Mouse (Mus musculus) heart, postnatal 0 days (tissue): Measurements from ENCODE around the gene Plb1. TPM values are rescaled to one million over a fixed set of nuclear protein-coding genes. Genes with fewer than 3 reads are reported as not detected.

Experiments
- ATAC-seq: fragments of 200-750 bp; cut with Nextera tagmentation; 2 replicates; pipeline ENCODE4 v1.8.0; 2017; ENCODE audit warnings: low read depth, moderate number of reproducible peaks, moderate library complexity; ENCODE audit not compliant: insufficient read depth
- DNase-seq: peaks from one replicate; pipeline ENCODE4 v3.0.0-alpha.2; 2016; ENCODE audit warnings: low spot score
- H3K27ac ChIP-seq: fragments of 300-500 bp; sonication (generic); 2 replicates; pipeline ENCODE4 v1.5.1; 2014; ENCODE audit warnings: low read depth, mild to moderate bottlenecking
- H3K27me3 ChIP-seq: fragments of 300-500 bp; sonication (generic); 2 replicates; pipeline ENCODE4 v1.6.1; 2014; ENCODE audit warnings: low read length, mixed read lengths; ENCODE audit not compliant: control insufficient read depth, insufficient read depth
- H3K36me3 ChIP-seq: fragments of 300-500 bp; sonication (generic); replicated peaks from 2 replicates; pipeline ENCODE4 v1.6.1; 2014; ENCODE audit warnings: low read length, mixed read lengths; ENCODE audit not compliant: control insufficient read depth, insufficient read depth
- H3K4me1 ChIP-seq: fragments of 300-500 bp; sonication (generic); 2 replicates; pipeline ENCODE4 v1.6.1; 2014; ENCODE audit warnings: antibody characterized with exemption; ENCODE audit not compliant: control insufficient read depth, insufficient read depth
- H3K4me2 ChIP-seq: fragments of 300-500 bp; sonication (generic); 2 replicates; pipeline ENCODE4 v1.6.1; 2014; ENCODE audit warnings: low read depth, mild to moderate bottlenecking, low read length, moderate library complexity
- H3K4me3 ChIP-seq: fragments of 300-500 bp; sonication (generic); 2 replicates; pipeline ENCODE4 v1.5.1; 2014; ENCODE audit warnings: low read depth, low read length
- H3K9ac ChIP-seq: fragments of 300-500 bp; sonication (generic); replicated peaks from 2 replicates; pipeline ENCODE4 v1.6.1; 2014; ENCODE audit warnings: low read depth, low read length, mixed read lengths
- H3K9me3 ChIP-seq: fragments of 300-500 bp; sonication (generic); replicated peaks from 2 replicates; pipeline ENCODE4 v1.6.1; 2016; ENCODE audit warnings: low read length; ENCODE audit not compliant: control insufficient read depth
- CTCF ChIP-seq: IDR thresholded peaks from 2 replicates; pipeline ENCODE4 v1.5.1; 2016; ENCODE audit warnings: antibody characterized with exemption, control low read depth, low read depth
- EP300 ChIP-seq: IDR thresholded peaks from 2 replicates; pipeline ENCODE4 v1.6.1; 2016; ENCODE audit warnings: antibody characterized with exemption, low read depth
- WGBS: fragments of 180-500 bp; shearing (Covaris S2); extraction: QIAGEN DNeasy Blood & Tissue Kit; methylation state at CpG from one replicate; pipeline ENCODE4 v1.1.7; 2014; 5-methylcytosine and 5-hydroxymethylcytosine counted together
- polyA plus RNA-seq: library from polyadenylated mRNA; unstranded; fragments of >200 nt; fragmentation: Nextera tagmentation; extraction: Ambion mirVana; gene quantifications from 2 replicates; pipeline ENCODE4 v1.2.1, GENCODE M21; 2015
- total RNA-seq: library from RNA; depleted of rRNA; stranded (reverse); fragments of >200 nt; gene quantifications from 2 replicates; pipeline ENCODE4 v1.2.3, GENCODE M21; 2014; ENCODE audit warnings: low replicate concordance

Gene Plb1
- total and polyA plus RNA-seq, 2 experiments from 2014 or later, result 1.4 to 2.8 TPM

DNA sequence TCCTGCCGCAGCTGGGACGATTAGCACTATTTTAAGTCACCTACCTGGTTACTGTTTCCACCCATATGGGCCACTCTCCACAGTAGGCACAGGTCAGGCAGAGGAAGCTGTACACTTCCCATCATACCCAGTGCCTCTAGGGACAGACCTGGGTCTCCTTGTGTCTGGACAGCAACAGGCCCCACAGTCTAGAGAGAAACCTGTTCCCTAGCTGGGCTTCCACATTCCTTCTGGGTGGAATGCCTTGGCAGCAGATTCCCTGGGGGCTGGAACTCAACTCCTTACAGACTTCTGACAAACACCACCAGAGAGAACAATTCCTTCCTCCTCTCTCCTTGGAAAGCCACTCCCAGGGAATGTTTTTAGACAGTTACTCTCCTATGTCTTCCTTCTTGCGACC is 165.2 kb downstream of the Plb1 start:
- DNase-seq (peak; percentile 18), ATAC-seq (peak; percentile 21)
- TF ChIP-seq EP300, result no peak
- TF ChIP-seq CTCF, result no peak
- 56% methylated on average over 3 of the region's 3 CpGs for WGBS
- no peak overlapping the region for H3K4me2 ChIP-seq
- peaks cover 24% of the 10 kb centered on the region for H3K4me1 ChIP-seq
- H3K36me3 ChIP-seq, result no peaks in the 10 kb centered on the region
- H3K27ac ChIP-seq, result 0 out of 2 replicates have a peak overlapping the region, but pooled peaks have one; percentile 2
- H3K27me3 ChIP-seq, result no peaks in the 10 kb centered on the region
- H3K4me3 ChIP-seq, result no peak overlapping the region
- no peak overlapping the region for H3K9ac ChIP-seq
- H3K9me3 ChIP-seq, result no peaks in the 10 kb centered on the region

DNA sequence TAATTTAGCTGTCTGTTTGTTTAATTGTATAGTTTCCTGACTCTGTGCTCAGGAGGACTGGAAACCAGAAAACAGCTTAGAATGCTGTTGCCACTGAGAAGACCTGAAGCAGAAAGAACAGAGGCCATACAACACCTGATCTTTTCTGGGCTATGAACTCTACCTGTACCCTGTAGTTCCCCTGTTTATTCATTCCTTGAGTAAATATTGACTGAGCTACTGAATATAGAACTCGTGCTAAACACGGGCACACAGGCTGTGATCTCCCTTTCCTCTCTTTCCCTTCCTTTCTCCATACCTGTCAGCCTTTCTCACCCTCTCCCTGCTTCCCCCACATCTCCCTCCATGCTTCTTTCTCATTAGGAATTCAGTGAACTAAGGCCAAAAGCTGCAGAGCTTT is 168.4 kb downstream of the Plb1 start:
- Histone ChIP-seq H3K36me3 (no peaks in the 10 kb centered on the region), H3K27ac (no peak overlapping the region), H3K9ac (no peak overlapping the region), H3K27me3 (no peaks in the 10 kb centered on the region), H3K9me3 (no peaks in the 10 kb centered on the region), H3K4me3 (no peak overlapping the region), H3K4me1 (peaks cover 8% of the 10 kb centered on the region), H3K4me2 (no peak overlapping the region)
- WGBS, result 77% methylated on average over 2 of the region's 2 CpGs
- DNase-seq, result no peak
- TF ChIP-seq CTCF (no peak), EP300 (no peak)
- no peak for ATAC-seq

DNA sequence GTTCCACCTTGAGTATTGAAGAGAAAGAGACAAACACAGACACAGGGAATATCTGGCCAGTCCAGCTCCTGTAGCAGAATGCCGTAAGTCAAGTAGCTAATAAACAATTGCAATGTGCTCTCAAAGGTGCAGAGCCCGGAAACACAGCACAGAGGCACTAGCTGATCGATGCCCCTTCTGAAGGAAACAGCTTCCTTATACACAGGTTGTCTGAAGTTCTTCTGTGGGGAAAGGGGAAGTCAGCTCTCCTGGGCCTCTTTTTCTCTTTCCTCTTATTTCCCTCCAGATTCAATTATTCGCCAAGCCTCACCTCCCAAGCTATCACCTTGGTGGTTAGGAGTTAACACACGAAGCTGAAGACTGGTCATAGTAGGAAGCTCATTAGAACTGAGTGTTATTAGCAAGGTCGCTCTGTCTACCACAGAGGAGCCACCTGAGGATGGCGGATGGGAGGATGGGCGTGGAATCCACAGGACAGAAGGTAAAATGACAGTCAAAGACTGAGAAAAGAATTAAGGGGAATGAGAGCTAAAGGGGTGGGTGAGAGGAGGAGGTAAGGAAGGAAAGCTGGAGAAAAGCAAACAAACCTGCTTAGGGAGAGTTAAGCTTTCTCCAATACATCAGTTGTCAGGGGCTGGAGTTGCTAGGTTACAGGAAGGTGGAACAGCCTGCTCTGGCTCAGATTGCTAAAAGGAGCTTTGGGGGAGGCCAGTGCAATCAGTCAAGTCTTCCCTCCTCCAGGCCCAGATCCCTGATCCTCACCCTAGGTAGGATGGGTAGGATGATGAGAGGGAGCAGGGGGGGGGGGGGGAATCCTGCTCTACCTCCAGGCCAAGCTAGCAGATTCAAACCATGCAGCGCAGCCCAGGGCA is 170.8 kb downstream of the Plb1 start:
- Histone ChIP-seq H3K27me3 (no peaks in the 10 kb centered on the region), H3K36me3 (no peaks in the 10 kb centered on the region), H3K9me3 (no peaks in the 10 kb centered on the region), H3K4me2 (no peak overlapping the region), H3K4me1 (peaks cover 7% of the 10 kb centered on the region), H3K9ac (no peak overlapping the region), H3K4me3 (no peak overlapping the region), H3K27ac (no peak overlapping the region)
- TF ChIP-seq CTCF (no peak), EP300 (no peak)
- ATAC-seq (no peak), DNase-seq (no peak)
- WGBS, result 83% methylated on average over 9 of the region's 9 CpGs

DNA sequence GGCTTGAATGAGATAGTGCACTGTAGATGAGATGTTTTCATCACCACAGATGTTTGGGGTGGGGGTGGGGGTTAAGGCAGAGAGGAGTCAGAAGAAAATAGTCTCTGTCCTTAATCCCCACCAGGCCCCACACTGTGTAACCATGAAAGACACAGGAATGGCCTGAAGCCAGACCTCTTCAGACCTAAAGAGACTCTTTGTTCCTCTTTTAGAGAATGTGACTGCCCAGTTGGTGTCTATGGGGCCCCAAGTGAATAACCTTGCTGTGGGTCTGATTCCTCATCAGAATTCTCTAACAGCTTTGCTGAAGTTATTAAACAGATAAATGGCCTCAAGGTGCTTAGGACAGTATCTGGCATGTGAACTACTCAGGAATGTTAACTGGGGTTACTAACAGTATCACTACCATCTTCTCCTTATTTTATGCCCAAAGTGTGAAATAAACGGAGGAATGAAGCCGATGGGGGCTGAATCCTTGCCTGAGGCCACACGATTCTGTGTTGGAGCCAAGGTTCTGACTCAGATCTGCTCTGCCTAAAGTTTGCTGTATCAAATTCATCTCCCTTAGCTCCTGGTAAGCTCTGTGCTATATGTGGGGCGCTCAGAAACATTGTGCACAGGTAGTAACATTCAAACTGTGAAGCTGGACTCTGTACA is 172.8 kb downstream of the Plb1 start:
- H3K9me3 ChIP-seq, result no peaks in the 10 kb centered on the region
- no peak for TF ChIP-seq EP300
- TF ChIP-seq CTCF, result no peak
- DNase-seq (no peak), ATAC-seq (peak; percentile 51)
- peaks cover 11% of the 10 kb centered on the region; the same call in 1 of the 2 replicates for H3K4me1 ChIP-seq
- H3K4me2 ChIP-seq, result no peak overlapping the region
- H3K27me3 ChIP-seq, result no peaks in the 10 kb centered on the region
- no peak overlapping the region for H3K9ac ChIP-seq
- WGBS, result 75% methylated on average over 4 of the region's 4 CpGs
- H3K4me3 ChIP-seq, result no peak overlapping the region
- H3K27ac ChIP-seq, result no peak overlapping the region
- H3K36me3 ChIP-seq, result no peaks in the 10 kb centered on the region

DNA sequence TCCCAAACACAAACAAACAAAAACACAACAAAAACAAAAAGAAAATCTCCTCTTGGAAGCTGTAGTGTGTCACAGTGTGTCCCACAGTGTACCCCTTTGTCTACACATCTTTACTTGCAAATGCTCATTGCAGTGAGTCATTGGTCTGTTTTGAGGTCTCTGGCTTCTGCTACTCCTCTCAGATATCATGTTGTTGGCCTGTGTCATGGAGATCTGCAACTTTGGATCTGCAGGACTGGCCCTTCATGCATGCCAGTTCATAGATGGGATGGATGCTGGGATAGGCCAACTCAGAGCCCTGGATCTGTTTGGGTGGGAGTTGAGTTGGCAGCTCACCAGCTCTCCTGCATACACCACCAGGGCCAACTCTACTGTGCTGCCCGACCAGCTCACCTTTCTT is 176.3 kb downstream of the Plb1 start:
- DNase-seq (no peak), ATAC-seq (no peak)
- H3K4me1 ChIP-seq, result peaks cover 36% of the 10 kb centered on the region
- no peaks in the 10 kb centered on the region for H3K36me3 ChIP-seq
- no peaks in the 10 kb centered on the region for H3K9me3 ChIP-seq
- H3K4me2 ChIP-seq, result no peak overlapping the region
- H3K9ac ChIP-seq, result no peak overlapping the region
- no peak overlapping the region for H3K27ac ChIP-seq
- no peak overlapping the region for H3K4me3 ChIP-seq
- WGBS, result 48% methylated on average over 1 of the region's 1 CpGs
- no peak for TF ChIP-seq EP300
- no peaks in the 10 kb centered on the region for H3K27me3 ChIP-seq
